Mouse (Mus musculus) hindbrain, embryonic 16.5 days (tissue): ENCODE results near the gene Rnf222. TPM values are rescaled to one million over a fixed set of nuclear protein-coding genes. Genes with fewer than 3 reads are reported as not detected.
A peak's percentile ranks its signal among the peaks of the same experiment; 100 is the strongest.

Source experiments
- ATAC-seq: fragments of 200-750 bp; cut with Nextera tagmentation; 2 replicates; pipeline ENCODE4 v1.8.0; 2017; ENCODE audit warnings: moderate TSS enrichment, moderate library complexity
- H3K27ac ChIP-seq: fragments of 300-500 bp; sonication (generic); 2 replicates; pipeline ENCODE4 v1.5.1; 2014; ENCODE audit warnings: low read depth, mild to moderate bottlenecking, control low read depth, low read length, moderate library complexity
- H3K27me3 ChIP-seq: fragments of 300-500 bp; sonication (generic); replicated peaks from 2 replicates; pipeline ENCODE4 v1.6.1; 2014; ENCODE audit warnings: low read length; ENCODE audit not compliant: control insufficient read depth, insufficient read depth
- H3K36me3 ChIP-seq: fragments of 300-500 bp; sonication (generic); 2 replicates; pipeline ENCODE4 v1.6.1; 2014; ENCODE audit warnings: mild to moderate bottlenecking, low read length, moderate library complexity, mixed read lengths; ENCODE audit not compliant: control insufficient read depth, insufficient read depth
- H3K4me1 ChIP-seq: fragments of 300-500 bp; sonication (generic); 2 replicates; pipeline ENCODE4 v1.6.1; 2014; ENCODE audit warnings: low read depth, low read length; ENCODE audit not compliant: control insufficient read depth, insufficient read depth
- H3K4me2 ChIP-seq: fragments of 300-500 bp; sonication (generic); 2 replicates; pipeline ENCODE4 v1.6.1; 2014; ENCODE audit warnings: mild to moderate bottlenecking, low read length, control low read depth, moderate library complexity
- H3K4me3 ChIP-seq: fragments of 300-500 bp; sonication (generic); 2 replicates; pipeline ENCODE4 v1.5.1; 2014; ENCODE audit warnings: mild to moderate bottlenecking, low read length, control low read depth, moderate library complexity
- H3K9ac ChIP-seq: fragments of 300-500 bp; sonication (generic); 2 replicates; pipeline ENCODE4 v1.6.1; 2014; ENCODE audit warnings: low read depth, mild to moderate bottlenecking, control low read depth, low read length, moderate library complexity
- H3K9me3 ChIP-seq: fragments of 300-500 bp; sonication (generic); 2 replicates; pipeline ENCODE4 v1.6.1; 2014; ENCODE audit warnings: mild to moderate bottlenecking, low read length, moderate library complexity; ENCODE audit not compliant: control insufficient read depth
- WGBS: fragments of 180-500 bp; shearing (Covaris S2); extraction: QIAGEN DNeasy Blood & Tissue Kit; methylation state at CpG from one replicate; pipeline ENCODE4 v1.1.7; 2014; 5-methylcytosine and 5-hydroxymethylcytosine counted together
- polyA plus RNA-seq: library from polyadenylated mRNA; unstranded; fragments of >200 nt; fragmentation: Nextera tagmentation; extraction: Ambion mirVana; gene quantifications from 2 replicates; pipeline ENCODE4 v1.2.1, GENCODE M21; 2015

Gene Rnf222
- polyA plus RNA-seq, 1 experiment from 2014 or later: 0.04 TPM

DNA sequence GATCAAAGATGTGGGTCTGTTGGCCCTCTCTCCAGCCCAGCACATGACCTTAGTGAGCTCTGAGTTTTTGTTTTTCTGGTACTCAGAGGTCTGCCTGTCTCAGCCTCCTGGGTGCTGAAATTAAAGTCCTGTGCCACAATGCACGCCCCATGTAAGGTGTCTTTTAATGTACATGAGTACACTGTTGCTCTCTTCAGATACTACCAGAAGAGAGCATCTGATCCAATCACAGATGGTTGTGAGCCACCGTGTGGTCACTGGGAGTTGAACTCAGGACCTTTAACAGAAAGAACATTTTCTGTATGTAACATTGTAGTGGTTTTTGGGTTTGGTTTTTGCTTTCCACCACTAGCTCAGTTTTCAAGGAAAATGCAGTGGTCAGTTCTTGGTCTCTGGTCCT is 15.4 kb downstream of the Rnf222 start:
- Histone ChIP-seq H3K4me2 (no peak overlapping the region), H3K27ac (no peak overlapping the region), H3K4me3 (no peak overlapping the region), H3K9me3 (no peaks in the 10 kb centered on the region), H3K4me1 (peaks cover 11% of the 10 kb centered on the region), H3K9ac (no peak overlapping the region), H3K27me3 (peaks cover 3% of the 10 kb centered on the region; the same call in 1 of the 2 replicates), H3K36me3 (peaks cover 31% of the 10 kb centered on the region)
- no peak for ATAC-seq
- 95% methylated on average over 2 of the region's 2 CpGs for WGBS

DNA sequence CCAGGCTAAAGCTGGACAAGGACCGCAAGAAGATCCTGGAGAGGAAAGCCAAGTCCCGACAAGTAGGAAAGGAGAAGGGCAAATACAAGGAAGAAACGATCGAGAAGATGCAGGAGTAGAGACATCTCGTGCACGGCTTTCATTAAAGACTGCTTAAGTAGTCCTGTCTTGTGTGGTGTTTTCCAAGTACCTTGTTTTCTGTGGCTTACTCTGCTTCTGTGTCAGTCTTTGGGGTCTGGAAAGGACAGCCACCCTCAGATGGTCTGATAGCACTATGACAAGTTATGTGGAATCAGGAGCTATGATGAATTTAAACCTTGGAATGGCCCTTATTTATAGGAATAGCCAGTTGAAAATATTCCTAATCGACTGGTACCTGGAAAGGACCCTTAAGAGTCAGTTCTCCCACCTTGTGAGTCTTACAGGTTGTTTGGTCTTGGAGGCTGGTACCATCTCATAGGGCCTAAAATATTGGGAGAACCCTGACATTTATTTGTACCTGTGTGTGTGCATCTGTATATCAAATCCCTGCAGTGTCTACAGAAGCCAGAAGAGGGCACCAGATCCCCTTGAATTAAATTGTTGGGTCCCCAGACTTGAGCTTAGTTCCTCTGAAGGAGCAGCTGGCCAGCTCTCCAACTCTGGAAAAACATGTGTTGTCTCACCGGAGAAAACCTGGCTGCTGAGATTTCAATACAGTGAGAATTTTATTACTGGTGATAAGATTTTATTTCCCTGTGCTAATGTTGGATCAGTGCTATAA is 16.2 kb downstream of the Rnf222 start:
- H3K36me3 ChIP-seq: peaks cover 31% of the 10 kb centered on the region
- peak overlapping the region; percentile 29; the same call in 1 of the 2 replicates for H3K27ac ChIP-seq
- no peak for ATAC-seq

DNA sequence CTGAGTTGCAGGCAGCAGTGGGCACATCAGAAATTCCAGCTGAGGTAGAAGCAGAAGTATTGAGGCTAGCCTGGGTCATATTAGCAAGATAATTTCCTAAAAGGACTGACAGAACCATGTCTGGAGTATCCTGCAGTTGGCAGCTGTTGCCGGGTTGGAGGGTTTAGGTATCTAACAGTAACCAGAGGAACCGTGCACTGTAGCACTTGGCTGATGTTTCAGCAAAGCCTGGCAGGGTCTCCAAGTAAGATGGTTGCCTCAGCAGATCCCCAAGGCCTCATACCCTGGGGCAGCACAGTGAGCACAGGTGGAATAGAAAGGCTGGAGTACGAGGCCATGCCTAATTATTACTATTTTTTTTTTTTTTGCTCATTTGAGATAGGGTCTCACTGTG is 16.8 kb downstream of the Rnf222 start:
- Histone ChIP-seq H3K9ac (no peak overlapping the region), H3K36me3 (peaks cover 31% of the 10 kb centered on the region), H3K4me3 (no peak overlapping the region), H3K4me1 (peaks cover 11% of the 10 kb centered on the region), H3K27me3 (no peaks in the 10 kb centered on the region), H3K9me3 (no peaks in the 10 kb centered on the region), H3K4me2 (no peak overlapping the region), H3K27ac (peak overlapping the region; percentile 29; the same call in 1 of the 2 replicates)
- 79% methylated on average over 3 of the region's 3 CpGs for WGBS
- no peak for ATAC-seq

More for the DNA sequence above, 16.2 kb downstream of the Rnf222 start:
- Histone ChIP-seq H3K27me3 (peaks cover 3% of the 10 kb centered on the region; the same call in 1 of the 2 replicates), H3K4me2 (no peak overlapping the region), H3K4me3 (no peak overlapping the region), H3K9me3 (no peaks in the 10 kb centered on the region), H3K4me1 (peaks cover 11% of the 10 kb centered on the region), H3K9ac (no peak overlapping the region)
- WGBS: 82% methylated on average over 8 of the region's 8 CpGs

DNA sequence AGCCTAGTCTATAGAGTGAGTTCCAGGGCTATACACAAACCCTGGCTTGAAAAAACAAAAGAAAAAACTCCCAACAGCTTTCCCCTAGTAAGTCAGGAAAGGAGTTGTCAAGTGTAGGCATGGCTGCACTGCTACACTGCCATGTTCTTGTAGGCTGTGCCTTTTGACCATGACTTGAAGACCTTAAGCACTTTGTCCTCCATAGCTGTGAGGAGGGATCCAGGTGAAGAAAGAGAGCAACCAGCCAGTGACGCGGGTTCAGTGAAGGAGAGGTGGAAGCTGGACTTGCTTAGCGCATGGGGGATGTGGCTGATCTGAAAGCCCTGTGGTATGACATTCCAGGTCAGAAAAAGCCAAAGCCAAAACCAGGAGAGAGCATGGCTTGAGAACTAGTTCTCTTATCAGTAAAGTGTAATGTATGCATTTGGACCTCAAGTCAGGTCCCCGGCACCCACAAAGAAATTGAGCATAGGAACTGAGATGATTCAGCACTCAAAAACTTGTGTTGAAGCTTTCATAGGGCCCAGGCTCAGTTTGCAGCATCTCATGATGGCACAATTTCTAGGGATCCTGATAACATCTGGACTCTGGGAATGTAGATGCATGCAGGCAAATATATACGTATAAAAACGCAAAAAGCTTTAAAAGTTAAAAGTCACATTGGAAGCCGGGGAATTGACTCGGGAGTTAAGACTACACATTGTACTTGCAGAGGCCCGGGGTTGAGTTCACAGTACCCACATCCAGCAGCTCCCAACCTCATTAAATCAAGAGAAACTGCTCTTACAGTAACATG is 17.5 kb downstream of the Rnf222 start:
- H3K4me1 ChIP-seq: peaks cover 10% of the 10 kb centered on the region
- no peak overlapping the region for H3K9ac ChIP-seq
- no peak overlapping the region for H3K4me3 ChIP-seq
- WGBS: 90% methylated on average over 9 of the region's 9 CpGs
- H3K27me3 ChIP-seq: no peaks in the 10 kb centered on the region
- no peak overlapping the region for H3K27ac ChIP-seq
- H3K9me3 ChIP-seq: no peaks in the 10 kb centered on the region
- peaks cover 31% of the 10 kb centered on the region for H3K36me3 ChIP-seq
- no peak for ATAC-seq
- no peak overlapping the region for H3K4me2 ChIP-seq

DNA sequence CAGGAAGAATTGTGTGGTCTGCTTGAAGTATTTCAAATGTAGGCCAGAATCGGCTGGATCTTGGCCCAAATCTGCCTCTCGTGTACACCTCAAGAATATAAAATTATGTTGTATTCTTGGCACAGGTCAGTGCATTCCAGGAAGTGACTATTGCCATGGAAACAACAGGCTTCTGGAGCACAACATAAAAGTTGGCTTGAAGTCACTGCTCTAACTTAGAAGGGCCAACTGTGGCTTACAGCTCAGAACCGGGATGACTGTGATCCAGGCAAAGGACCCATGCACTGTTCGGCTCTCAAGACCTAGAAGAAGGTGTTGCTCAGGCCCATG is 18.1 kb downstream of the Rnf222 start:
- H3K9me3 ChIP-seq: no peaks in the 10 kb centered on the region
- H3K4me3 ChIP-seq: no peak overlapping the region
- no peaks in the 10 kb centered on the region for H3K27me3 ChIP-seq
- H3K27ac ChIP-seq: no peak overlapping the region
- WGBS: 57% methylated on average over 4 of the region's 4 CpGs
- peaks cover 31% of the 10 kb centered on the region for H3K36me3 ChIP-seq
- H3K9ac ChIP-seq: no peak overlapping the region
- H3K4me2 ChIP-seq: no peak overlapping the region
- H3K4me1 ChIP-seq: peaks cover 9% of the 10 kb centered on the region
- ATAC-seq: no peak

DNA sequence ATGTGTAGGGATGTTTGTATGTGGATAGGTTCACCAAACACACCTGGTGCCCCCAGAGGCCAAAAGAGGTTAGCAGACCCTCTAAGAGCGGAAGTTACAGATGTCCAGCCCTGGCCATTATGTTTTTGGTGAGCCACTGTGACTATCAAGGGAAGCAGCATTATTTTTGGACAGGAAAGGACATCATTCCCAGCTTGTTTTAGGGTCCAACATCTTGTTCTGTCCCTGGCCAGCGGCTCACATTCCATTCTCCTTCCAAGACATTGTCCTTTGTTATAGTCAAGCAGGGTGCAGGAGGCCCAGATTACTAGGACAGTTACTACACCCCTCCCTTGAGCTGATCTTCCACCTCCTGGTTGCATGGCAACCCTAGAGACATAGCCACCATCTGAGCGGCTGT is 18.9 kb downstream of the Rnf222 start:
- Histone ChIP-seq H3K9me3 (no peaks in the 10 kb centered on the region), H3K36me3 (peaks cover 31% of the 10 kb centered on the region), H3K27me3 (no peaks in the 10 kb centered on the region), H3K27ac (no peak overlapping the region), H3K4me2 (no peak overlapping the region), H3K9ac (no peak overlapping the region), H3K4me1 (peaks cover 8% of the 10 kb centered on the region), H3K4me3 (no peak overlapping the region)
- no peak for ATAC-seq
- WGBS: 70% methylated on average over 3 of the region's 3 CpGs

DNA sequence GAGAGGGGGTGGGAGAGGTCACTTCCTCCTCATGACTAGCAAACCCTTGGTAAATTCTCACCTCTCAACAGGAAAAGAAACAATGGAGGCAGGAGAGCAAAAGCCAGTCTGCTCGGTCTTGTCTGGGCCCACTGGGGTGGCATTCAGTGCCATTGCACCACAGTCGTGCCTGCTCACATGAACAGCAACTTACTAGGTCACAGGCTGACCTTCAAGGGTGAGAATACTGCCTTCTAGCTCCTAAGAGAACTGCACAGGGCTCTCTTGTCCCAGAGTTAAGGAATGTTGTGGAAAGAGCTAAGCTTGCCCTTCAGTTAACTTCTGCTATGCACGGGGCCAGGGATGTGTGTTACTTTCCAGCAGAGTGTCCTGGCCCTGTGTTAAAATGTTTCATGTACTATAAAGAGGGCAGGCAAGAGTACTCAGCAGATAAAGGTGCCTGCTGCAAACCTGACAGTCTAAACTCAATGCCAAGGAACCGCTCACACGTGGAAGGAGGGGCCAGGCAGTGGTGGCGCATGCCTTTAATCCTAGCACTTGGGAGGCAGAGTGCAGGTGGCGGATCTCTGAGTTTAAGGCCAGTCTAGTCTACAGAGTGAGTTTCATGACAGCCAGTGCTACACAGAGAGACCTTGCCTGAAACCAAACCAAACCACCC is 20.6 kb downstream of the Rnf222 start:
- Histone ChIP-seq H3K4me3 (no peak overlapping the region), H3K36me3 (peaks cover 21% of the 10 kb centered on the region), H3K27me3 (no peaks in the 10 kb centered on the region), H3K4me1 (no peaks in the 10 kb centered on the region), H3K9ac (no peak overlapping the region), H3K9me3 (no peaks in the 10 kb centered on the region), H3K27ac (no peak overlapping the region), H3K4me2 (no peak overlapping the region)
- 55% methylated on average over 7 of the region's 7 CpGs for WGBS
- ATAC-seq: no peak

DNA sequence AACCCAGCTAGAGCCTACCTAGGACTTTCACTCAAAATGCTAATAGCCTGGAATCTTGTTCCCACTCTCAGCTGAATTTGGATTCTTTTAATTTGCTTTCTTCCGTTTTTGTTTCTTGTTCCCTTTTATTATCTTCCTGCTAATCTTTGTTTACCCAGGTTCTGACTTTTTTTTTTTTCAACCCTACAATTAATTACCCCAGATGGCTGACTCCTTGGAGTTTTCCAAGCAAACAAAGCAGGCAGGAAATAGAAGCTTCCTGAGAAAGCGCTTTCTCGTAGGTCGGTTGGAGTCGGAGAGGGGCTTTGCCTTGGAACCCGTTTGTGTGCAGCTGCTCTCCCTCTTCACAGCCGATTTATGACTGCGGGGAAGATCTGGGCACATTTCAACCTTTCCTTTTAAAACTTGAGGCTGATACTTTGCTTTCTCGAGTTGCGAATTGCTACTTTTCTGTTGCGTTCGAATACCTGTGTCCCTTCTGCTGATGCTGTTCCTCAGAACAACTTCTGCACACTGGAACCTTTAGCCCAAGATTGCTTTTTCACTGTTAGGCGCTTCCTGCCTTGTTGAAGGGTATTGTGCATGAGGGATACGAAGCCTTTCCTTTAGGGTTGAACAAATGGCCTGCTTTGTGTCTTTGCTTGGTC is 23.3 kb downstream of the Rnf222 start:
- Histone ChIP-seq H3K9ac (no peak overlapping the region), H3K4me2 (no peak overlapping the region), H3K36me3 (peaks cover 3% of the 10 kb centered on the region; the same call in 1 of the 2 replicates), H3K27ac (no peak overlapping the region), H3K4me1 (no peaks in the 10 kb centered on the region), H3K27me3 (no peaks in the 10 kb centered on the region), H3K4me3 (no peak overlapping the region), H3K9me3 (no peaks in the 10 kb centered on the region)
- no peak for ATAC-seq
- 61% methylated on average over 14 of the region's 14 CpGs for WGBS

DNA sequence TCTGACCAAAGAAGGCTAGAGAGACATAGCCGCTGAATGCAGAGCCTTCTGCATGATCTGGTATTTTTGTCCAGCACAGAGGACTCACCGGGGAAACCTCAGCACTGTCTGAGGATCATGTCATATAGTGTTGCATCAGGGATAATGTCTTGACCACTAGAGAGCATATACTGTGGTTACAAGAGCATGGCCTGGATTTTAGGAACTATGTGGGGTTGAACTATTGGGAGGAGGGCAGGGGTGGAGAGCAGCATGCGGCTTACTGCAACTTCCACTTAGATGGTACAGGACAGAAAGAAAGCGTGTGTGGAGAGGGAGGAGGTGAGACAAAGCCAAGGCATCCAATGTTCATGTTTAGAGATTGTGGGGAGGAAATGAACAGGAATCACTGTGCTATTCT is 26.2 kb downstream of the Rnf222 start:
- no peak for ATAC-seq
- H3K4me3 ChIP-seq: no peak overlapping the region
- H3K9ac ChIP-seq: no peak overlapping the region
- H3K27ac ChIP-seq: no peak overlapping the region
- H3K9me3 ChIP-seq: no peaks in the 10 kb centered on the region
- no peak overlapping the region for H3K4me2 ChIP-seq
- WGBS: 90% methylated on average over 4 of the region's 4 CpGs
- H3K27me3 ChIP-seq: no peaks in the 10 kb centered on the region
- no peaks in the 10 kb centered on the region for H3K4me1 ChIP-seq
- no peaks in the 10 kb centered on the region for H3K36me3 ChIP-seq
